Mouse (Mus musculus): ENCODE data around the gene Ip6k2.

The Ip6k2 gene

DNA sequence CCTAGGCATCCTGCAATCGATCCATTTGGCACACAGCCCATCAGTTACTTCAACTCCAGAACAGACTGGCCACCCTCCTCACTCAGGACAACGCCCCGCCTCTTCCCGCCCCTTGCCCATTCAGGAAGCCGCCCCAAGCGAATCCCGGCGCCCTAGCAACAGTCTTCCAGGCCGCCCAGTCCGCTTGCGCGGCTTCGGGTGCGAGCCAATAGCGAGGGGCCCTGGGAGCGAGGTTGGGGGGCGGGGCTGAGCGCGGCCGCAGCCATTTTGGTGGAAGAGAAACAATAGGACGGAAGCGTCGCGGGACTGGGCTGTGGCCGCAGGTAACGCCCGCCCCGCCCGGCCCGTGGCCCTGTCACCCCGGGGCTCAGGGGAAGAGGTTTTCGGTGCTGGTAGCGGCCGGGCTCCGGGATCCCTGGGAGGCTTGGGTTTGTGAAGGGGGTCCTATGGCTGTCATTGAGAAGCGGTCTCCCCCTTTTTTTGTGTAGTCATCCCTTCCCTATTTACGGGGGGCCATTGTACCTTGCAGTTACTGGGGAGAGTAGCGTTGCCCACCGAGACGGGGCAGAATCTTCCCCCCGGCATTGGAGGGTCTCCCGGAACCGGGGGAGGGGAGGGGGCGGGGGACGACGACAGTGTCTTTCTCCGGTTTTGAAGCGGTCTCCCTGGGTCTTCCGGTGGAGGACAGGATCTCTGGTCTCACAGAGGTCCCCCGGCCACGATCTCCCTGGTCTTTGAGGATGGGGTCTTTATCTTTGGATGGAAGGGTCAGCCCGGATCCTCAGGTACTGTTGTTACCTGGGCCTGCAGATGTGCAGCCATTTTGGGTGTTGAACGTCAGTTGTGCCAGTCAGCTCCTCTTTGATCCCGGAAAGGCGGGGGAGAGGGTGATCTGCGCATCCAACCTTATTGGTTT lies at the start of gene Ip6k2:
Ip6k2 (plus strand) TSS at position 249 of the 916 bp plus-strand sequence.
- DNase-seq, result peak; percentile 95

- DNase-seq, result no peak
Measured at GRCm38 (mm10) chr9:108734626-108735025, 49.0 kb upstream of the Ip6k2 start.

GRCm38 (mm10) chr9:108739239-108739638 lies 44.4 kb upstream of the Ip6k2 start:
- no peak for DNase-seq

GRCm38 (mm10) chr9:108740062-108740461 lies 43.5 kb upstream of the Ip6k2 start:
- DNase-seq, result no peak

DNA sequence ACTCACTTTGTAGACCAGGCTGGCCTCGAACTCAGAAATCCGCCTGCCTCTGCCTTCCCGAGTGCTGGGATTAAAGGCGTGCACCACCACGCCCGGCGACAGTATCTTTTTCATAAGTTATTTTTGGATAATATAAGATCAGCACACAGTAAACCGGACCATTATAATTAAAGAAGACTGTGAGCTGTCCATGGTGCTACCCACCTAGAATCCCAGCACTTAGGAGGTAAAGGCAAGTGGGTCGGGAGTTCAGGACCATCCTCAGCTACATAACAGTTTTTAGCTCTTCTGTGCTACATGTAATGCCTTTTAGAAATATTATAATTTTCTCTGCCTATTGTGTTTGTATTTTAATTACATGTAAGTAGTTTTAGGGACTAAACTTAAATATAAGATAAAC lies 41.5 kb upstream of the Ip6k2 start:
- no peak for DNase-seq

DNA sequence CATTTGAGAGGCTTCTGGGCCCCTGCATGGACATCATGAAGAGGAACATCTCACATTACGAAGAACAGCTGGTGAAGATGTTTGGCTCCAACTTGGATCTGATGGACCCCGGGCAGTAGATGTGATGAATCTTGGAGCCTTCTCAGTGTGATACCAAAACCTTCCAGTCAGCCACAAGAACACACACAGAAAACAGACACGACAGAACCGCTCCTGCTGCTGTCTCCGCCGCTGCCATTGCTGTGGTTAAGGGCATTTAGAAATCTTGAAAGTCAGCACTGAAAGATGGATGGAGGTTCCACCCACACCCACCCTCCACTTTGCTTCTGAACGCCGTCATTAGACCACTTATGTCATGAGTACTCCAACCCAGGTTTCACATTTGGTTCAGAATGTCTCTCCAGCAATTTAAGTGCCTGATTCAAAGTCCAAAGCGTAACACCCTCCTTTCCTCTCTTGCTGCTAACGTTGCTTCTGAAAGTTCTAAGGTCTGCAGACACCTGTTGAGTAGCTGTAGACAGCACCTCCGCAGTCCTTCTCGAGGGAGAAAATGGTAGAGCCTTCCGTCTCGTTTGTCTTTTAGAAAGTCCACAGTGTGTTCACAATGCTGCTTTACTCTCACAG lies 36.6 kb upstream of the Ip6k2 start:
- DNase-seq, result no peak

DNA sequence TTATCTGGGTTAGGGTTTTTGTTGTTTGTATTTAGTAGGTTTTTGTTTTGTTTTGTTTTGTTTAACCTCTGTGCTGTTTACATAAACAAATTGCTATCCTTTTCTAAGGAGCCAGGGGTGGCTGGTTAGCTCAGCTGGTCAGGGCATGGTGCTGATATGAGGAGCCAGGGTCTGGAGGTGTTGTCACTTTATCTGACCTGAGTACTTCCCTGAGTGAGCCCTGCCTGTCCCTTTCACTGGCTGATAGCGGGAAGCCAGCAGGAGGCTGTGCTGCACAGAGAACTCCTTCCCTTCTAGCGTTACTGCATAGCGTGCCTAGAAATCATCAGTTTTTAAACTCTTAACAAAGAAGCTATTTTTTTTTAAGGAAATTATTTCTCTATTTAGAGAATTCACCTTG lies 35.9 kb upstream of the Ip6k2 start:
- no peak for DNase-seq

- no peak for DNase-seq
Measured at GRCm38 (mm10) chr9:108748600-108749183, 34.9 kb upstream of the Ip6k2 start.

DNA sequence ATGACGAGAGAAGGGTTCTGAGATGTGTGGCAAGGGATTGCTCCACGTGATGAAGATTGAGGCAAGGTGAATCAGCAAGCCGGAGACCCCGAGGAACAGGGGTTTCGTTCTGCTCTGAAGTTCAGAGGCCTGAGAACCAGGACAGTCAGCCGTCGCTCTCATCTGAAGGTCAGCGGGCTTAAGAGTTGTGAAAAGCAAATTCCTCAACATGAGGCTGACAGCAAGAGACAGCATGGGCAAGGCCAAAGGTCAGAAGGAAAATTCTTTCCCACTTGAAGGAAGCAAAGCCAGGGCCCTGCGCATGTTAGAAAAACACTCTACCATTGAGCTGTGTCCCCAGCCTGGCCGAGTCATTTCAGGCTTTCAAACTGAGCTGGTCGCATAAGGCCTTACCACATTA lies 33.0 kb upstream of the Ip6k2 start:
- DNase-seq, result peak; percentile 41

GRCm38 (mm10) chr9:108752142-108752920 lies 31.3 kb upstream of the Ip6k2 start:
- no peak for DNase-seq

DNA sequence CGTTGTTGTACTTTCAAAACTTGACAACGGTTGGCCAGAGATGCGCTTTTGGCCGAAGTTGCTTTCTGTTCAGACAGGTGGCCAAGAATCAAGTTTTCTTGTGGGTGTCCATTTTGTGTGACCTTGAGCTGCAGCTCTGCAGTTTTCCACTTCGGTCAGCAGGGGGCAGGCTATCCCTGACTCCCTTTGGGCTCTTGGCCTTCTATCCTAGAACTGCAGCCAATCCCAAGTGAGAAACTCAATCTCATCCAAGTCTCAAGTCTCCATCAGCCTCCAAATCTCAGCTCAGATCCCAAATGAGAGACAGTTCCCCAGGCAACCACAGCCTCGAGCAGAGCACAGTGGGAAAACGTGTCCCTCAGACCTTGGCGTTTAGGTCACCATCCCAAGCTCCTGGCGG lies 30.3 kb upstream of the Ip6k2 start:
- peak; percentile 65 for DNase-seq

GRCm38 (mm10) chr9:108753976-108754375 lies 29.6 kb upstream of the Ip6k2 start:
- DNase-seq, result peak; percentile 46

- DNase-seq, result peak; percentile 41
Measured at GRCm38 (mm10) chr9:108754423-108754822, 29.2 kb upstream of the Ip6k2 start.

GRCm38 (mm10) chr9:108757406-108757805 lies 26.2 kb upstream of the Ip6k2 start:
- no peak for DNase-seq

GRCm38 (mm10) chr9:108759121-108759520 lies 24.5 kb upstream of the Ip6k2 start:
- no peak for DNase-seq

GRCm38 (mm10) chr9:108759805-108760204 lies 23.8 kb upstream of the Ip6k2 start:
- peak; percentile 73 for DNase-seq

GRCm38 (mm10) chr9:108761561-108761960 lies 22.0 kb upstream of the Ip6k2 start:
- no peak for DNase-seq

- DNase-seq, result no peak
Measured at GRCm38 (mm10) chr9:108764971-108765370, 18.6 kb upstream of the Ip6k2 start.

GRCm38 (mm10) chr9:108776614-108777013 lies 7.0 kb upstream of the Ip6k2 start:
- no peak for DNase-seq

DNA sequence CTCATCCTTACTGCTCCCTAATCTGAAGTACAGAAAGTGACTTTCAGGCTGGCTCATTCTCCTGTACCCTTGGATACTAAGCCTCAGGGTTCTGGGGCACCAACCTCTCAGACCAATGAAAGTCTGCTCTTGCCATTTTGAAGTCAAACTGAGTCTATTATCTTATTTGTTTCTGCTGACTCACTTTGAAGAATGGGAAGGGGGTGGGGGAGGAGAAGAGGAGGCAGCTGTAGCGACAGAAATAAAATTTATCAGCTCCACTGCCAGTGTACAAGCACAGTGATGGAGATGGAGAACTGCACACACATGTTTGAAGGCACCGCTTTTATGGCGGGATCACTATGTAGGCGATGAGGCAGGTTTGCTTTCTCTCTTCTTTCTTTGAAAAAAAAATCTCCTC lies 6.3 kb upstream of the Ip6k2 start:
- no peak for DNase-seq

GRCm38 (mm10) chr9:108780959-108781358 lies 2.6 kb upstream of the Ip6k2 start:
- DNase-seq, result peak; percentile 68

DNA sequence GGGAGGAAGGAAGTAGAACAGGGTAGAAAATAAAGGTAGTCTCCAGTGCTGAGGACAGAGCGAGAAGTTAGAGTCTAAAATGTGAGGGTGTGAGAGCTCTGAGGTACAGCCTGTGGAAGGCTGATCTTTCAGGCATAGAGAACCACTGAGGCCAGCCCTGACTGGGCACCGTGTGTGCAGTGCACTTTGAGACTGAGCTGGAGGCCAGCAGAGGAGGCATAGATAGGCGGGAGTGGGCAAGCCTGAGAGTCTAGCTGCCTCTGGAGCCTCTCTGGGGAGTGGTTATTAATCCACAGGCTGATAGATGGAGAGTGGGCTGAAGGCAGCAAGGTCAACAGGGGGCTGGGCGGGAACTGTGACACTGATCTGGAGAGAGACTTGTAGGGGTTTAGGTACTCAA lies 1.7 kb upstream of the Ip6k2 start:
- DNase-seq, result no peak

Measured in kidney, adult 18-20 months (tissue).